Mouse (Mus musculus): ENCODE measurements around the gene Adarb2.

The Adarb2 gene

GRCm38 (mm10) chr13:8664615-8665240, 462.1 kb downstream of the Adarb2 start:
- in situ Hi-C loops (cut with MboI, MseI), result no loop called here

- in situ Hi-C loops (cut with MboI, MseI), result no loop called here
Measured at GRCm38 (mm10) chr13:8677174-8677573, 474.5 kb downstream of the Adarb2 start.

- in situ Hi-C loops (cut with MboI, MseI), result no loop called here
Measured at GRCm38 (mm10) chr13:8680470-8681129, 477.9 kb downstream of the Adarb2 start.

GRCm38 (mm10) chr13:8691448-8691847, 488.8 kb downstream of the Adarb2 start:
- in situ Hi-C loops (cut with MboI, MseI), result no loop called here

DNA sequence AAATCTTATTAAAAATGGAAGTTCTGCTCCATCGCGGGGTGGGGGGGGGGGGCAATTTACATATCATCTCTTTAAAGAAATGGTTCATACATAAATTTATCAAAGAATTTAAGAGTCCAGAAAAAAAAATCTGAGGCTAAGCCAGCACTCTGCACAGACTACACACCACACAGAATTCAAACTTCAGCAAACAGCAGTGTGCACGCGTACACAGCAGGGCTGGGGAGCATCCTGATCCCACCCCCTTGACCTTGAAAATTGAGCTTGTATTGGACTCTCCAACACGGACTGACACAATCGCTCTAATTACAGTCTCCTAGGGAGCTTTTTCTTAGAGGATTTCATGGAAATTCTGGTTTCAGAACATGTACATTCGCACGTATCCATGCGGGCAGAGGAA, 490.1 kb downstream of the Adarb2 start:
- in situ Hi-C loops (cut with MboI, MseI), result no loop called here

DNA sequence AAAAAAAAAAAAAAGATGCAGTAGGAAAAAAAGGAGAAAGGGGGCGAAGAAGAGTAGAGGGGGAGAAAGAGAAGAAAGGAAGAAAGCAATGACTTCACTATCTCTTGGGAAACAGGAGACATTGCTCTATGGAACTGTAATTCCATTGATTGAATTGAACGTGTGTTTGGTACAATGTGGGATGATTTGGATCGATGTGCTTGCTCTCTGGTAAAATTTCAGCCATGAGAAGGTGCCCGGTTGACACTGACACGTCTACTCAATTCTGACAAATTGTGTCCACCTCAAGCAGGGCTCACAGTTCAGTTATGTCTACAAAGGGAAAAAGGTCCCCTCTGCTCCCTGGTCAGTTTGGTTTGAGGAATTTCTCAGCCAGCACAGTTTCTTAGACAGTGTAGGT, 495.8 kb downstream of the Adarb2 start:
- in situ Hi-C loops (cut with MboI, MseI), result no loop called here

- in situ Hi-C loops (cut with MboI, MseI), result no loop called here
Measured at GRCm38 (mm10) chr13:8699831-8700230, 497.2 kb downstream of the Adarb2 start.

GRCm38 (mm10) chr13:8700981-8701380, 498.3 kb downstream of the Adarb2 start:
- in situ Hi-C loops (cut with MboI, MseI), result no loop called here

GRCm38 (mm10) chr13:8705296-8705695, 502.6 kb downstream of the Adarb2 start:
- in situ Hi-C loops (cut with MboI, MseI), result no loop called here

- in situ Hi-C loops (cut with MboI, MseI), result no loop called here
Measured at GRCm38 (mm10) chr13:8713377-8713776, 510.7 kb downstream of the Adarb2 start.

- in situ Hi-C loops (cut with MboI, MseI), result no loop called here
Measured at GRCm38 (mm10) chr13:8729972-8730645, 527.4 kb downstream of the Adarb2 start.

- in situ Hi-C loops (cut with MboI, MseI), result no loop called here
Measured at GRCm38 (mm10) chr13:8737139-8737865, 534.6 kb downstream of the Adarb2 start.

GRCm38 (mm10) chr13:8742792-8743191, 540.1 kb downstream of the Adarb2 start:
- in situ Hi-C loops (cut with MboI, MseI), result no loop called here

DNA sequence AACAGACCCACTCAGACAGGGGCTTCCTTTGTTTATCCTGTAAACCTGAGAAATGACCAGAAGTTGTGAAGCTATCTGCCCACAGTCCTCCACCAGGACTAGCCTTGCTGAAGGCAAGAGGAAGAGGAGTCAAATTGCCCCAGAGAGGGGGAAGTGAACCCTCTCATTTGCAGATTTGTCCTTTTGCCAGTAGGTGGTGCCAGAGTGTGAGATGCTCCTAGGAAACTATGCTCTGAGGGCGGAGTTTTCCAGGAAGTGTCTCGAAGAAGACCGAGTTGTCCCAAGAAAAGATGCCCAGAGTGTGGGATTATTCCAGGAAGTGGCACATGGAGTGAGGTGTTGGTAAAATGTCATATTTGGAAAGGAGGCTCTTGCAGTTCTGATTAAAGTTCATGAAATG, 541.9 kb downstream of the Adarb2 start:
- in situ Hi-C loops (cut with MboI, MseI), result no loop called here

DNA sequence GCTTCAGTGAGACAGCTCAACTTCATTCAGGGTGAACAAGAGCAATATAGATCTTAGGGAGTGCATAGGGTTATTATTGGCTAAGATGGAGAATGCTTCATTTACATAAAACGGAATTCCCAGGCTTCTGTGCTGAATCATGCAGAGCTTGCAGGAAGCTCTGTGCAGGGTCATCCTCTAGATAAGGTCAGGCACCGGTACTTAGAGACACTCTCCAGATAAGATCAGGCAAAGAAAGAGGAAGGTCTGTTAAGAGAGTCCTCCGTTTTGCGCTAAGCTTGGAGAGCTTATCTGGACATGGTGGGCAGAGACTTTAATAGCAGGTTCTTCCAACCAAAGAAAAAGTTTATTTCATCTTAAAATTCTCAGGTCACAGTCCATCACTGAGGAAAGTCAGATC, 542.9 kb downstream of the Adarb2 start:
- in situ Hi-C loops (cut with MboI, MseI), result no loop called here

GRCm38 (mm10) chr13:8749451-8749850, 546.8 kb downstream of the Adarb2 start:
- in situ Hi-C loops (cut with MboI, MseI), result no loop called here

DNA sequence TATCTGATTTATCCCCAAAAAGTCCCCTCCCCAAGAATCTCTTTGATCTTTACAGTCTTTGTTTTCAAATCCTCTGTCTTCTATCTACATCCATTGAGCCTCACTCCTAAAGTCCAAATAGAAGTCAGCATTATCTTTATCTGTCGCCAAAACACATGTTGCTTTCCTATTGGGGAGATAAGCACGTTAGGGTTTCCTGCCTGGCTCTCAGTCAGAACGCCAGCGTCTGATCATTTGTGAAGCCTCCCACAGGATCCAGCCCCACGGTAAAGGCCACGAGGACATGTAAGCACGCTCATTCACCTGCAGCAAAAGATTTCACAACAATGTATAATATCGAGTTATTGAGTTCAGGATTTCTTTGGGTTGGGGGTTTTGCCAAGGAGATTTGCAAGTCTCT, 558.3 kb downstream of the Adarb2 start:
- in situ Hi-C loops (cut with MboI, MseI), result no loop called here

DNA sequence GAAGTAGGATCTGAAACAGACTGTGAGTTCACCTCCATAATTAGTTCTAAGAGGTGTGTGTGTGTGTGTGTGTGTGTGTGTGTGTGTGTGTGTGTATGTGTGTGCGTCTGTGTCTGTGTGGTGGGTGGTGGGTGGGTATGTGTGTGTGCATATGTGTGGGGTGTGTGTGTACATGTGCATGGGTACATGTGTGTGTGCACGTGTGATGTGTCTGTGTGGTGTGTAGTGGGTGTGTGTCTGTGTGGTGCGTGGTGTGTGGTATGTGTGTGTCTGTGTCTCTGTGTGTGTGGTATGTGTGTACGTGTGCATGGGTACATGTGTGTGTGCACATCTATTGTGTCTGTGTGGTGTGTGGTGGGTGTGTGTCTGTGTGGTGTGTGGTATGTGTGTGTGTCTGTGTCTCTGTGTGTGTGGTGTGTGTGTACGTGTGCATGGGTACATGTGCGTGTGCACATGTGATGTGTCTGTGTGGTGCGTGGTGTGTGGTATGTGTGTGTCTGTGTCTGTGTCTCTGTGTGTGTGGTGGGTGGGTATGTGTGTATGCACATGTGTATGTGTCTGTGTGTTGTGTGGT, 567.1 kb downstream of the Adarb2 start:
- in situ Hi-C loops (cut with MboI, MseI), result no loop called here

- in situ Hi-C loops (cut with MboI, MseI), result no loop called here
Measured at GRCm38 (mm10) chr13:8770616-8771015, 568.0 kb downstream of the Adarb2 start.

GRCm38 (mm10) chr13:8780441-8780840, 577.8 kb downstream of the Adarb2 start:
- in situ Hi-C loops (cut with MboI, MseI), result loop anchor here (10.0 kb wide), 1 partner anchor 1946 kb away; no protein-coding TSS in a partner anchor

DNA sequence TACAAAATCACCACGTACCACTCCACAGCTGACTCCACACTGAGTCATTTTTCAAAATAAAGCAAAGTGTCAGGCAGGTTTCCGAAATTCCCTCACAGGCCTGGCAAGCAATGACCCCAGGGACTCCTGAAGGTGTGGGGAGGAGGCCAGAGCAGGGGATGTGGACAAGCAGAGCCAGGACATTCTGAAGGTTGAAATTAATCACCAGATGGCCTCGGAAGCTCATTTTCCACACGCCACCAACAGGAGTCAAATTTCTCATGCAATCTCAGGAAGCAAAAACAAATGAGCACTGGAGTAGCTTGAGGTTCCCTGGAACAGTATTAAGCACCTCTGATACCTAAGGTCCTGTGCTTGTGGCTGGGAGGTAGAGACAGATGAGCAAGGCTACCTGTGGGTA, 580.0 kb downstream of the Adarb2 start:
- in situ Hi-C loops (cut with MboI, MseI), result loop anchor here (10.0 kb wide), 1 partner anchor 1948 kb away; no protein-coding TSS in a partner anchor

Data from T-helper 1 cell (primary cell).